In the genomic region with DNA sequence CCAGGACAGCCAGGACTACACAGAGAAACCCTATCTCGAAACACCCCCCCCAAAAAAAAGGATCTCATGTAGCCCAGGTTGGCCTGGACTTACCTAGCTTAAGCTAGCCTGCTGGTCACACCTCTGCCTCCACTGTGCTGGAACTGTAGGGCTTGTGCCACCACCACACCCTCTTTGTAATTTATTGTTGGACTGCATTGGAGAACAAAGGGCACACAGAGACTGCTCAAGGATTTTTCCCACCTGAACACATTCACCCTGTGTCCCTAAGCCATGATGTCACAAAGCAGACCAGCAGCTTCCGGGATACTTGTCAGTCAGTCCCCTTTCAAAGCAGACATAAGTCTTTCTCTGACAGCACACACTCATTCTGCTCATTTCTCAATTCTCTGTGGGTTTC, we compare ENCODE assay signal across 25 mouse cellular contexts. TPM values are rescaled to one million over a fixed set of nuclear protein-coding genes. Genes with fewer than 3 reads are reported as not detected.
DNase-seq lines count a peak whose midpoint lies in the region; ATAC-seq and TF ChIP-seq lines count a peak whose summit lies in the region.
"Had no signal": no experiment of that assay in that cellular context is flagged by ENCODE, and none has a peak within 500 bp of the region (broad histone marks: within the 10 kb centered on the region; RNA-seq: fewer than 3 reads in every experiment).

No protein-coding gene starts in this region.

- no peak overlapping the region for H3K9ac ChIP-seq in intestine, postnatal 0 days (ENCODE audit: low read depth, low read length)
- no peak overlapping the region for H3K9ac ChIP-seq in stomach, postnatal 0 days (ENCODE audit: low read length)
- H3K9ac ChIP-seq: embryonic facial prominence, embryonic 12.5 days; forebrain, embryonic 13.5 days; forebrain, embryonic 15.5 days; forebrain, postnatal 0 days had no signal

- TF ChIP-seq EP300 in stomach, postnatal 0 days (optimal IDR thresholded peaks at IDR 0.05): no peak

- no peak overlapping the region for H3K4me3 ChIP-seq in kidney, adult 2 months (ENCODE audit: insufficient read depth, low read depth, low read length)
- H3K4me3 ChIP-seq in intestine, postnatal 0 days (ENCODE audit: low read depth, low read length): no peak overlapping the region
- H3K4me3 ChIP-seq in stomach, postnatal 0 days (ENCODE audit: low read depth, low read length): no peak overlapping the region
- H3K4me3 ChIP-seq: embryonic facial prominence, embryonic 10.5 days; embryonic facial prominence, embryonic 12.5 days; forebrain, embryonic 13.5 days; forebrain, embryonic 15.5 days had no signal

- peak; percentile 47 for ATAC-seq in intestine, postnatal 0 days
- peak; percentile 65 for ATAC-seq in stomach, postnatal 0 days (ENCODE audit: low FRiP score, low TSS enrichment)
- ATAC-seq: activated CD4-positive, CD25-positive, alpha-beta regulatory T cell, adult 4 months; CD4-positive, CD25-positive, alpha-beta regulatory T cell, adult 4 months; forebrain, embryonic 13.5 days; forebrain, embryonic 15.5 days; forebrain, postnatal 0 days; Patski had no signal

- H3K27me3 ChIP-seq in kidney, adult 2 months (replicated peaks; ENCODE audit: control insufficient read depth, insufficient read depth, low read length): no peaks in the 10 kb centered on the region
- H3K27me3 ChIP-seq in intestine, postnatal 0 days (replicated peaks; ENCODE audit: control insufficient read depth, insufficient read depth, low read length): no peaks in the 10 kb centered on the region
- H3K27me3 ChIP-seq in stomach, postnatal 0 days (ENCODE audit: control insufficient read depth, insufficient read depth, low read length): no peaks in the 10 kb centered on the region
- H3K27me3 ChIP-seq: embryonic facial prominence, embryonic 12.5 days; forebrain, embryonic 13.5 days; forebrain, embryonic 15.5 days; Patski had no signal

- peaks cover 13% of the 10 kb centered on the region for H3K4me1 ChIP-seq in kidney, adult 2 months (ENCODE audit: control insufficient read depth, insufficient read depth, low read length)
- peaks cover 9% of the 10 kb centered on the region; the same call in 1 of the 2 replicates for H3K4me1 ChIP-seq in intestine, postnatal 0 days (replicated peaks; ENCODE audit: control insufficient read depth, insufficient read depth, low read length)
- H3K4me1 ChIP-seq in stomach, postnatal 0 days (replicated peaks; ENCODE audit: control insufficient read depth, insufficient read depth): no peaks in the 10 kb centered on the region

- 73% methylated on average over 2 of the region's 2 CpGs for WGBS in kidney, adult 2 months
- 51% methylated on average over 2 of the region's 2 CpGs for WGBS in intestine, postnatal 0 days
- WGBS in stomach, postnatal 0 days: 63% methylated on average over 2 of the region's 2 CpGs

- no peak for TF ChIP-seq CTCF in kidney, adult 2 months (conservative IDR thresholded peaks at IDR 0.05; ENCODE audit: insufficient read depth, insufficient read length, low read depth, low read length)
- no peak for TF ChIP-seq CTCF in intestine, postnatal 0 days (IDR thresholded peaks at IDR 0.05; ENCODE audit: low read depth)
- no peak for TF ChIP-seq CTCF in stomach, postnatal 0 days (IDR thresholded peaks at IDR 0.05; ENCODE audit: low read depth)

- no peaks in the 10 kb centered on the region for H3K36me3 ChIP-seq in kidney, adult 2 months (ENCODE audit: control insufficient read depth, insufficient read depth, low read length)
- no peaks in the 10 kb centered on the region; the same call in 1 of the 2 replicates for H3K36me3 ChIP-seq in intestine, postnatal 0 days (ENCODE audit: control insufficient read depth, insufficient read depth)
- no peaks in the 10 kb centered on the region for H3K36me3 ChIP-seq in stomach, postnatal 0 days (ENCODE audit: control insufficient read depth, insufficient read depth, low read length)
- H3K36me3 ChIP-seq: embryonic facial prominence, embryonic 10.5 days; embryonic facial prominence, embryonic 12.5 days; forebrain, embryonic 15.5 days; G1E had no signal

- no peak for TF ChIP-seq POLR2A in kidney, adult 2 months (IDR thresholded peaks at IDR 0.05; ENCODE audit: low read depth, low read length)

- peak; percentile 21 for DNase-seq in kidney, adult 2 months
- DNase-seq in kidney, postnatal 4 days: no peak
- DNase-seq in stomach, postnatal 0 days (ENCODE audit: low spot score): peak; percentile 51
- DNase-seq in right cerebral cortex, postnatal 25 days: no peak
- no peak for DNase-seq in embryo, embryonic 10 days (ENCODE audit: low spot score)
- DNase-seq: adrenal gland, adult 2 months; adrenal gland, postnatal 10 days; adrenal gland, postnatal 25 days; B cell, adult 2 months; cerebellum, adult 11 months; cerebellum, adult 18-20 months; cerebellum, adult 8-10 months; cerebellum, adult 9-11 months; cerebellum, postnatal 14 days; cerebellum, postnatal 36 days; forebrain, postnatal 0 days had no signal

- no peaks in the 10 kb centered on the region for H3K9me3 ChIP-seq in intestine, postnatal 0 days (ENCODE audit: control insufficient read depth)
- no peaks in the 10 kb centered on the region for H3K9me3 ChIP-seq in stomach, postnatal 0 days (ENCODE audit: control insufficient read depth, low read length)
- H3K9me3 ChIP-seq: embryonic facial prominence, embryonic 10.5 days; embryonic facial prominence, embryonic 12.5 days; forebrain, embryonic 13.5 days; forebrain, embryonic 15.5 days; G1E had no signal

- H3K27ac ChIP-seq in kidney, adult 2 months (ENCODE audit: insufficient read depth, low read depth, low read length): no peak overlapping the region
- H3K27ac ChIP-seq in intestine, postnatal 0 days (ENCODE audit: low read depth, low read length): no peak overlapping the region; the same call in 1 of the 2 replicates
- no peak overlapping the region for H3K27ac ChIP-seq in stomach, postnatal 0 days (replicated peaks)
- H3K27ac ChIP-seq: embryonic facial prominence, embryonic 10.5 days; embryonic facial prominence, embryonic 12.5 days; forebrain, embryonic 13.5 days; forebrain, embryonic 15.5 days had no signal

- H3K4me2 ChIP-seq in intestine, postnatal 0 days (replicated peaks; ENCODE audit: low read depth): no peak overlapping the region
- no peak overlapping the region for H3K4me2 ChIP-seq in stomach, postnatal 0 days (replicated peaks; ENCODE audit: low read depth)
- H3K4me2 ChIP-seq: embryonic facial prominence, embryonic 12.5 days; forebrain, embryonic 13.5 days; forebrain, embryonic 15.5 days had no signal

RNA-seq across cellular contexts. Expression of a gene that starts 3.7 kb away (rescaled TPM):
- polyA plus RNA-seq in kidney, adult 2 months (2012; rRNA removed): 30.7 and 33.7 TPM in 2 replicates
- 44.9 and 49.1 TPM in 2 replicates for polyA plus RNA-seq in intestine, postnatal 0 days (2015; fragmentation: Nextera tagmentation; extraction: Ambion mirVana)
- 22.9 and 29.8 TPM in 2 replicates for polyA plus RNA-seq in stomach, postnatal 0 days (2015; fragmentation: Nextera tagmentation; extraction: Ambion mirVana)

Comparison
In these comparisons a context has a peak if more than half of its experiments do, and no peak if none do; other contexts are left out.
1. DNase-seq: peak in kidney, adult 2 months (single experiment) and stomach, postnatal 0 days (single experiment); none in kidney, postnatal 4 days (0 of 2), right cerebral cortex, postnatal 25 days (single experiment) and embryo, embryonic 10 days (single experiment).